Mouse (Mus musculus) liver, embryonic 11.5 days (tissue): ENCODE measurements at regions not wholly inside any gene's neighbourhood (a gene's known extent, or its start where the extent isn't known, plus 50 kb on each side); places are given as distances from the start of the nearest gene placed in this dataset.

ENCODE experiments used
- ATAC-seq: fragments of 200-750 bp; cut with Nextera tagmentation; replicated peaks from 2 replicates; pipeline ENCODE4 v1.8.0; 2017; ENCODE audit warnings: moderate number of reproducible peaks, mild to moderate bottlenecking, moderate TSS enrichment, moderate library complexity; ENCODE audit not compliant: low FRiP score
- DNase-seq: peaks from one replicate; pipeline ENCODE4 v3.0.0-alpha.2; 2017; ENCODE audit warnings: low spot score
- H3K27ac ChIP-seq: fragments of 300-500 bp; sonication (generic); 2 replicates; pipeline ENCODE4 v1.5.1; 2014; ENCODE audit warnings: mild to moderate bottlenecking, low read depth, low read length, control low read depth
- H3K27me3 ChIP-seq: fragments of 300-500 bp; sonication (generic); replicated peaks from 2 replicates; pipeline ENCODE4 v1.6.1; 2014; ENCODE audit warnings: low read length, mixed read lengths; ENCODE audit not compliant: control insufficient read depth, insufficient read depth
- H3K36me3 ChIP-seq: fragments of 300-500 bp; sonication (generic); 2 replicates; pipeline ENCODE4 v1.6.1; 2014; ENCODE audit warnings: mild to moderate bottlenecking, low read length, moderate library complexity, mixed read lengths; ENCODE audit not compliant: control insufficient read depth, insufficient read depth
- H3K4me1 ChIP-seq: fragments of 300-500 bp; sonication (generic); replicated peaks from 2 replicates; pipeline ENCODE4 v1.6.1; 2014; ENCODE audit warnings: low read length, mixed read lengths; ENCODE audit not compliant: control insufficient read depth, insufficient read depth
- H3K4me2 ChIP-seq: fragments of 300-500 bp; sonication (generic); 2 replicates; pipeline ENCODE4 v1.6.1; 2014; ENCODE audit warnings: mild to moderate bottlenecking, control low read depth, moderate library complexity
- H3K4me3 ChIP-seq: fragments of 300-500 bp; sonication (generic); 2 replicates; pipeline ENCODE4 v1.5.1; 2014; ENCODE audit warnings: low read depth, low read length, control low read depth
- H3K9ac ChIP-seq: fragments of 300-500 bp; sonication (generic); 2 replicates; pipeline ENCODE4 v1.6.1; 2014; ENCODE audit warnings: low read depth, low read length, control low read depth
- H3K9me3 ChIP-seq: fragments of 300-500 bp; sonication (generic); 2 replicates; pipeline ENCODE4 v1.6.1; 2016; ENCODE audit warnings: low read length, inconsistent platforms, mixed read lengths; ENCODE audit not compliant: control insufficient read depth
- WGBS: fragments of 180-500 bp; shearing (Covaris S2); extraction: QIAGEN DNeasy Blood & Tissue Kit; methylation state at CpG from one replicate; pipeline ENCODE4 v1.1.7; 2014; 5-methylcytosine and 5-hydroxymethylcytosine counted together

GRCm38 (mm10) chr8:102345392-102345791 is 440.1 kb downstream of the Cdh11 start:
- no peaks in the 10 kb centered on the region for H3K27me3 ChIP-seq
- WGBS: 48% methylated on average over 1 of the region's 1 CpGs
- H3K4me1 ChIP-seq: no peaks in the 10 kb centered on the region
- H3K4me3 ChIP-seq: no peak overlapping the region
- ATAC-seq: no peak
- no peaks in the 10 kb centered on the region for H3K9me3 ChIP-seq
- H3K36me3 ChIP-seq: no peaks in the 10 kb centered on the region
- H3K9ac ChIP-seq: no peak overlapping the region
- no peak overlapping the region for H3K4me2 ChIP-seq
- H3K27ac ChIP-seq: no peak overlapping the region
- DNase-seq: no peak

GRCm38 (mm10) chr8:102332511-102332910 is 452.9 kb downstream of the Cdh11 start:
- Histone ChIP-seq H3K4me3 (no peak overlapping the region), H3K27me3 (no peaks in the 10 kb centered on the region), H3K9me3 (no peaks in the 10 kb centered on the region), H3K4me1 (no peaks in the 10 kb centered on the region), H3K9ac (no peak overlapping the region), H3K36me3 (no peaks in the 10 kb centered on the region), H3K4me2 (no peak overlapping the region), H3K27ac (no peak overlapping the region)
- 75% methylated on average over 5 of the region's 5 CpGs for WGBS
- DNase-seq (no peak), ATAC-seq (no peak)

GRCm38 (mm10) chr8:102331151-102331550 is 454.3 kb downstream of the Cdh11 start:
- no peak overlapping the region for H3K9ac ChIP-seq
- 84% methylated on average over 4 of the region's 4 CpGs for WGBS
- no peak for ATAC-seq

GRCm38 (mm10) chr8:102329955-102330354 is 455.5 kb downstream of the Cdh11 start:
- 63% methylated on average over 1 of the region's 1 CpGs for WGBS
- Histone ChIP-seq H3K4me3 (no peak overlapping the region), H3K27ac (no peak overlapping the region), H3K9ac (no peak overlapping the region), H3K27me3 (no peaks in the 10 kb centered on the region), H3K4me1 (no peaks in the 10 kb centered on the region), H3K9me3 (no peaks in the 10 kb centered on the region), H3K4me2 (no peak overlapping the region), H3K36me3 (no peaks in the 10 kb centered on the region)
- DNase-seq (no peak), ATAC-seq (no peak)

More at GRCm38 (mm10) chr8:102331151-102331550, 454.3 kb downstream of the Cdh11 start:
- H3K27me3 ChIP-seq: no peaks in the 10 kb centered on the region
- H3K9me3 ChIP-seq: no peaks in the 10 kb centered on the region
- H3K36me3 ChIP-seq: no peaks in the 10 kb centered on the region
- DNase-seq: no peak
- no peak overlapping the region for H3K4me3 ChIP-seq
- no peak overlapping the region for H3K27ac ChIP-seq
- no peak overlapping the region for H3K4me2 ChIP-seq
- no peaks in the 10 kb centered on the region for H3K4me1 ChIP-seq
